Mouse (Mus musculus): ENCODE results near the gene Vipas39. TPM values are rescaled to one million over a fixed set of nuclear protein-coding genes. Genes with fewer than 3 reads are reported as not detected.
"Not testable (repeated sequence)": the region's sequence is repeated elsewhere in the genome, so short reads cannot be mapped to it uniquely, and the experiment has no call there.

Vipas39 gene
- polyA plus RNA-seq, 1 experiment from 2014 or later = 57.7 TPM

GRCm38 (mm10) chr12:87205789-87206188, 60.3 kb downstream of the Vipas39 start:
- H3K4me3 ChIP-seq; H3K4me1 ChIP-seq (replicated peaks); H3K9ac ChIP-seq; H3K4me2 ChIP-seq; H3K36me3 ChIP-seq; ATAC-seq (ENCODE audit: low FRiP score); H3K9me3 ChIP-seq; H3K27me3 ChIP-seq; H3K27ac ChIP-seq: not testable (repeated sequence)
- WGBS = 88% methylated on average over 5 of the region's 5 CpGs

- Histone ChIP-seq H3K27me3 (no peaks in the 10 kb centered on the region), H3K4me3 (no peak overlapping the region), H3K36me3 (no peaks in the 10 kb centered on the region), H3K27ac (no peak overlapping the region), H3K9me3 (no peaks in the 10 kb centered on the region), H3K9ac (no peak overlapping the region), H3K4me1 (replicated peaks) (peaks cover 25% of the 10 kb centered on the region), H3K4me2 (no peak overlapping the region)
- no peak for ATAC-seq (ENCODE audit: low FRiP score)
- WGBS = 68% methylated on average over 5 of the region's 5 CpGs
Measured at GRCm38 (mm10) chr12:87201694-87202093, 64.4 kb downstream of the Vipas39 start.

- H3K9me3 ChIP-seq = no peaks in the 10 kb centered on the region
- H3K4me3 ChIP-seq = peak within 1 kb of the TSS; percentile 85
- peaks cover 25% of the 10 kb centered on the region for H3K4me1 ChIP-seq (replicated peaks)
- peak within 1 kb of the TSS; percentile 94 for H3K9ac ChIP-seq
- WGBS = under 1% methylated on average over 62 of the region's 70 CpGs
- H3K27ac ChIP-seq = peak within 1 kb of the TSS; percentile 94
- H3K4me2 ChIP-seq = peak within 1 kb of the TSS; percentile 66
- no peaks in the 10 kb centered on the region for H3K36me3 ChIP-seq
- ATAC-seq (ENCODE audit: low FRiP score) = peak; percentile 97
- no peaks in the 10 kb centered on the region for H3K27me3 ChIP-seq
Measured at GRCm38 (mm10) chr12:87199973-87200586, 66.0 kb downstream of the Vipas39 start, which contains the start of gene Tmed8. Gene Tmed8, minus strand, starts transcription at chr12:87200454.

- WGBS = under 1% methylated on average over 29 of the region's 38 CpGs
- Histone ChIP-seq H3K4me2 (peak within 1 kb of the TSS; percentile 66), H3K4me1 (replicated peaks) (peaks cover 25% of the 10 kb centered on the region), H3K9ac (peak within 1 kb of the TSS; percentile 94), H3K4me3 (peak within 1 kb of the TSS; percentile 85), H3K36me3 (no peaks in the 10 kb centered on the region), H3K9me3 (no peaks in the 10 kb centered on the region), H3K27ac (peak within 1 kb of the TSS; percentile 94), H3K27me3 (no peaks in the 10 kb centered on the region)
- peak; percentile 65 for ATAC-seq (ENCODE audit: low FRiP score)
Measured at GRCm38 (mm10) chr12:87199206-87199972, 66.7 kb downstream of the Vipas39 start, which contains the start of gene Samd15. Gene Samd15, plus strand, starts transcription at chr12:87199723.

- peaks cover 25% of the 10 kb centered on the region for H3K4me1 ChIP-seq (replicated peaks)
- peak overlapping the region; percentile 85 for H3K4me3 ChIP-seq
- WGBS = 47% methylated on average over 6 of the region's 6 CpGs
- H3K27me3 ChIP-seq = no peaks in the 10 kb centered on the region
- no peaks in the 10 kb centered on the region for H3K36me3 ChIP-seq
- H3K9me3 ChIP-seq = no peaks in the 10 kb centered on the region
- no peak for ATAC-seq (ENCODE audit: low FRiP score)
- H3K27ac ChIP-seq = no peak overlapping the region
- H3K4me2 ChIP-seq = peak overlapping the region; percentile 66
- peak overlapping the region; percentile 94 for H3K9ac ChIP-seq
Measured at GRCm38 (mm10) chr12:87198792-87199191, 67.3 kb downstream of the Vipas39 start.

- Histone ChIP-seq H3K27ac (no peak overlapping the region), H3K9ac (no peak overlapping the region), H3K4me1 (replicated peaks) (peaks cover 25% of the 10 kb centered on the region), H3K4me2 (no peak overlapping the region), H3K9me3 (no peaks in the 10 kb centered on the region), H3K36me3 (no peaks in the 10 kb centered on the region), H3K27me3 (no peaks in the 10 kb centered on the region), H3K4me3 (no peak overlapping the region)
- ATAC-seq (ENCODE audit: low FRiP score) = no peak
Measured at GRCm38 (mm10) chr12:87196310-87196709, 69.7 kb downstream of the Vipas39 start.

GRCm38 (mm10) chr12:87195069-87195468, 71.0 kb downstream of the Vipas39 start:
- Histone ChIP-seq H3K27me3 (no peaks in the 10 kb centered on the region), H3K36me3 (no peaks in the 10 kb centered on the region), H3K9me3 (no peaks in the 10 kb centered on the region), H3K4me3 (no peak overlapping the region), H3K9ac (no peak overlapping the region), H3K4me1 (replicated peaks) (peaks cover 22% of the 10 kb centered on the region), H3K27ac (no peak overlapping the region), H3K4me2 (no peak overlapping the region)
- ATAC-seq (ENCODE audit: low FRiP score) = no peak
- WGBS = 86% methylated on average over 1 of the region's 1 CpGs

GRCm38 (mm10) chr12:87193008-87193407, 73.0 kb downstream of the Vipas39 start:
- no peaks in the 10 kb centered on the region for H3K27me3 ChIP-seq
- H3K4me2 ChIP-seq = no peak overlapping the region
- H3K4me3 ChIP-seq = no peak overlapping the region
- no peak overlapping the region for H3K9ac ChIP-seq
- WGBS = 92% methylated on average over 3 of the region's 3 CpGs
- no peak overlapping the region for H3K27ac ChIP-seq
- no peaks in the 10 kb centered on the region for H3K9me3 ChIP-seq
- no peak for ATAC-seq (ENCODE audit: low FRiP score)
- H3K4me1 ChIP-seq (replicated peaks) = peaks cover 11% of the 10 kb centered on the region
- H3K36me3 ChIP-seq = no peaks in the 10 kb centered on the region

Small RNA genes within 50 kb of the gene (microRNA-seq; reads per million reads assigned to microRNA genes)
- gene Gm47293 = not detected

Other genes starting within 250 kb of the Vipas39 start
- gene Tmem63c, start 244.9 kb downstream of the Vipas39 start, polyA plus RNA-seq (2015; fragmentation: Nextera tagmentation; extraction: Ambion mirVana) = 6.8 and 7.3 TPM in 2 replicates
- 0.94 and 1.2 TPM in 2 replicates for gene Ngb, start 163.7 kb downstream of the Vipas39 start, polyA plus RNA-seq (2015; fragmentation: Nextera tagmentation; extraction: Ambion mirVana)
- 29.6 and 32.6 TPM in 2 replicates for gene Gstz1, start 119.1 kb downstream of the Vipas39 start, polyA plus RNA-seq (2015; fragmentation: Nextera tagmentation; extraction: Ambion mirVana)
- gene Pomt2, start 118.3 kb downstream of the Vipas39 start, polyA plus RNA-seq (2015; fragmentation: Nextera tagmentation; extraction: Ambion mirVana) = 11.5 and 12.9 TPM in 2 replicates
- gene Samd15, start 66.5 kb downstream of the Vipas39 start, polyA plus RNA-seq (2015; fragmentation: Nextera tagmentation; extraction: Ambion mirVana) = 1.7 and 2.4 TPM in 2 replicates
- gene Tmed8, start 65.8 kb downstream of the Vipas39 start, polyA plus RNA-seq (2015; fragmentation: Nextera tagmentation; extraction: Ambion mirVana) = 4.1 and 4.2 TPM in 2 replicates
- 1.6 and 2.1 TPM in 2 replicates for gene Noxred1, start 27.5 kb downstream of the Vipas39 start, polyA plus RNA-seq (2015; fragmentation: Nextera tagmentation; extraction: Ambion mirVana)
- gene Ahsa1, start 223 bp upstream of the Vipas39 start, polyA plus RNA-seq (2015; fragmentation: Nextera tagmentation; extraction: Ambion mirVana) = 193 and 214 TPM in 2 replicates
- 1.1 and 1.2 TPM in 2 replicates for gene Ism2, start 33.4 kb upstream of the Vipas39 start, polyA plus RNA-seq (2015; fragmentation: Nextera tagmentation; extraction: Ambion mirVana)
- 64.8 and 70.5 TPM in 2 replicates for gene Sptlc2, start 122.1 kb upstream of the Vipas39 start, polyA plus RNA-seq (2015; fragmentation: Nextera tagmentation; extraction: Ambion mirVana)
- gene Slirp, start 177.6 kb upstream of the Vipas39 start, polyA plus RNA-seq (2015; fragmentation: Nextera tagmentation; extraction: Ambion mirVana) = 283 and 290 TPM in 2 replicates
- 45.5 and 48.2 TPM in 2 replicates for gene Alkbh1, start 177.8 kb upstream of the Vipas39 start, polyA plus RNA-seq (2015; fragmentation: Nextera tagmentation; extraction: Ambion mirVana)
- gene Snw1, start 206.0 kb upstream of the Vipas39 start, polyA plus RNA-seq (2015; fragmentation: Nextera tagmentation; extraction: Ambion mirVana) = 124 and 129 TPM in 2 replicates
- gene Gm5788, start 228.5 kb upstream of the Vipas39 start, polyA plus RNA-seq (2015; fragmentation: Nextera tagmentation; extraction: Ambion mirVana) = not detected in 2 replicates
- gene Gm8300, start 248.1 kb upstream of the Vipas39 start, polyA plus RNA-seq (2015; fragmentation: Nextera tagmentation; extraction: Ambion mirVana) = not detected in 2 replicates